In the genomic region with DNA sequence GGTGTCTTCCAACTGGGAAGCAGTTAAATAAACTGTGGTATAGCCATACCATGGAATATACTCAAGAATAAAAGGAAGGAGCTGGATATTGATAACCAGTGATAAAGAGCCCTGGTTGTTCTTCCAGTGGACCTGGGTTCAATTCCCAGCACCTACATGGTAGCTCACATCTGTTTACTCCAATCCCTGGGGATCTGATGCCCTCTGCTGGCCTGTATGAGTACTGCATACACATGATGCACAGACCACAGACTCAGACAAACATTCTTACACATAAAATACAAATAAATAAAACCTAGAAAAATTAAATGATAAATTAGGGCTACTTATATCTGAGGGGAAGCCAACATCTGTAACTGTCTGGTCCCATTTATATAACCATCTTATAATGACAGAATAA, we compare ENCODE assay signal across 16 mouse cellular contexts.
DNase-seq lines count a peak whose midpoint lies in the region; ATAC-seq and TF ChIP-seq lines count a peak whose summit lies in the region.
"Had no signal": no experiment of that assay in that cellular context is flagged by ENCODE, and none has a peak within 500 bp of the region (broad histone marks: within the 10 kb centered on the region; RNA-seq: fewer than 3 reads in every experiment).

No protein-coding gene starts in this region.

- H3K4me1 ChIP-seq in liver, adult 2 months (ENCODE audit: control insufficient read depth, insufficient read depth, low read length) = no peaks in the 10 kb centered on the region
- no peaks in the 10 kb centered on the region for H3K4me1 ChIP-seq in liver, embryonic 12.5 days
- no peaks in the 10 kb centered on the region for H3K4me1 ChIP-seq in ES-Bruce4 (ENCODE audit: control insufficient read depth, insufficient read depth, low read length)
- H3K4me1 ChIP-seq: heart, embryonic 13.5 days had no signal

- no peak for ATAC-seq in liver, embryonic 12.5 days
- no peak for ATAC-seq in frontal cortex, adult (ENCODE audit: low TSS enrichment)
- ATAC-seq: forebrain, embryonic 15.5 days had no signal

- H3K9ac ChIP-seq in liver, adult 2 months (ENCODE audit: low read depth, low read length) = no peak overlapping the region
- H3K9ac ChIP-seq in liver, embryonic 12.5 days = no peak overlapping the region
- H3K9ac ChIP-seq in ES-Bruce4 (ENCODE audit: low read depth, poor library complexity, severe bottlenecking) = no peak overlapping the region
- H3K9ac ChIP-seq: embryonic facial prominence, embryonic 15.5 days; forebrain, embryonic 15.5 days; heart, embryonic 13.5 days; hindbrain, embryonic 15.5 days; kidney, embryonic 15.5 days had no signal

- no peak for TF ChIP-seq EP300 in ES-Bruce4 (IDR thresholded peaks at IDR 0.05; ENCODE audit: insufficient read depth, low read depth, low read length)

- H3K9me3 ChIP-seq in liver, embryonic 12.5 days (replicated peaks) = no peaks in the 10 kb centered on the region
- H3K9me3 ChIP-seq in ES-Bruce4 (replicated peaks; ENCODE audit: control insufficient read depth, insufficient read depth, low read length, poor library complexity, severe bottlenecking) = 0 out of 2 replicates have a peak, but pooled peaks cover 2% of the 10 kb centered on the region
- H3K9me3 ChIP-seq: embryonic facial prominence, embryonic 15.5 days; forebrain, embryonic 15.5 days had no signal

- TF ChIP-seq POLR2A in liver, adult 2 months (IDR thresholded peaks at IDR 0.05; ENCODE audit: extremely low read depth, insufficient read depth, low read length) = no peak
- TF ChIP-seq POLR2A in ES-Bruce4 (IDR thresholded peaks at IDR 0.05; ENCODE audit: insufficient read depth, low read length) = no peak
- no peak for TF ChIP-seq POLR2A in brain, embryonic 14.5 days (IDR thresholded peaks at IDR 0.05; ENCODE audit: borderline replicate concordance, extremely low read depth, insufficient read depth, insufficient read length, poor library complexity, severe bottlenecking)

- peaks cover 23% of the 10 kb centered on the region for H3K36me3 ChIP-seq in liver, adult 2 months (ENCODE audit: control insufficient read depth, insufficient read depth, low read length)
- peaks cover 26% of the 10 kb centered on the region for H3K36me3 ChIP-seq in liver, embryonic 12.5 days
- H3K36me3 ChIP-seq in ES-Bruce4 (ENCODE audit: control insufficient read depth, insufficient read depth, low read length, poor library complexity, severe bottlenecking) = no peaks in the 10 kb centered on the region

- intact Hi-C loops in gastrocnemius, adult 2 months (cut with DNase I) = loop anchor here (10.0 kb wide), 3 partner anchors 144 to 414 kb away; no protein-coding TSS in a partner anchor

- TF ChIP-seq CTCF in gastrocnemius, adult 2 months (IDR thresholded peaks at IDR 0.05) = peak; percentile 58
- peak; percentile 19; the same call in 1 of the 2 replicates for TF ChIP-seq CTCF in liver, adult 2 months (IDR thresholded peaks at IDR 0.05; ENCODE audit: low read depth, low read length)
- peak; percentile 6 for TF ChIP-seq CTCF in ES-Bruce4 (IDR thresholded peaks at IDR 0.05; ENCODE audit: low read depth, low read length)
- peak; percentile 41; the same call in 1 of the 2 replicates for TF ChIP-seq CTCF in brain, embryonic 14.5 days (IDR thresholded peaks at IDR 0.05; ENCODE audit: borderline replicate concordance, extremely low read depth, insufficient read depth, insufficient read length)

- H3K4me2 ChIP-seq in liver, embryonic 12.5 days = no peak overlapping the region
- H3K4me2 ChIP-seq: embryonic facial prominence, embryonic 15.5 days; forebrain, embryonic 15.5 days; heart, embryonic 13.5 days; hindbrain, embryonic 15.5 days; kidney, embryonic 15.5 days had no signal

- no peaks in the 10 kb centered on the region for H3K27me3 ChIP-seq in liver, adult 2 months (ENCODE audit: control insufficient read depth, insufficient read depth, low read length)
- H3K27me3 ChIP-seq in liver, embryonic 12.5 days (replicated peaks) = no peaks in the 10 kb centered on the region
- no peaks in the 10 kb centered on the region for H3K27me3 ChIP-seq in ES-Bruce4 (ENCODE audit: control insufficient read depth, insufficient read depth, low read length, poor library complexity, severe bottlenecking)
- H3K27me3 ChIP-seq: embryonic facial prominence, embryonic 15.5 days; forebrain, embryonic 15.5 days; heart, embryonic 13.5 days; hindbrain, embryonic 15.5 days; kidney, embryonic 15.5 days had no signal

- H3K79me2 ChIP-seq in liver, adult 2 months (ENCODE audit: control insufficient read depth, insufficient read depth, low read length) = no peaks in the 10 kb centered on the region

- H3K27ac ChIP-seq in gastrocnemius, adult 2 months = no peak overlapping the region
- no peak overlapping the region for H3K27ac ChIP-seq in liver, adult 2 months (replicated peaks; ENCODE audit: insufficient read depth, low read depth, low read length)
- no peak overlapping the region for H3K27ac ChIP-seq in liver, embryonic 12.5 days
- no peak overlapping the region for H3K27ac ChIP-seq in ES-Bruce4 (ENCODE audit: insufficient read depth, low read length)
- H3K27ac ChIP-seq: embryonic facial prominence, embryonic 15.5 days; forebrain, embryonic 15.5 days; heart, embryonic 13.5 days; hindbrain, embryonic 15.5 days; kidney, embryonic 15.5 days had no signal

- no peak for DNase-seq in gastrocnemius, adult 2 months
- DNase-seq in gastrocnemius, postnatal 10 days = no peak
- DNase-seq in liver, adult 2 months (ENCODE audit: extremely low read depth, low read depth, low spot score) = no peak
- DNase-seq in brain, embryonic 14.5 days (ENCODE audit: low read depth) = no peak
- no peak for DNase-seq in ovary, postnatal 10 days (ENCODE audit: low spot score)
- DNase-seq: adrenal gland, postnatal 14 days; gastrocnemius, postnatal 25 days; retina, postnatal 1 day had no signal

- H3K4me3 ChIP-seq in gastrocnemius, adult 2 months = no peak overlapping the region
- no peak overlapping the region for H3K4me3 ChIP-seq in liver, adult 2 months (ENCODE audit: insufficient read depth, low read depth, low read length)
- no peak overlapping the region for H3K4me3 ChIP-seq in liver, embryonic 12.5 days
- no peak overlapping the region for H3K4me3 ChIP-seq in ES-Bruce4 (ENCODE audit: low read depth, low read length)
- H3K4me3 ChIP-seq: embryonic facial prominence, embryonic 15.5 days; forebrain, embryonic 15.5 days; heart, embryonic 13.5 days; hindbrain, embryonic 15.5 days; kidney, embryonic 15.5 days had no signal

Comparison
In these comparisons a context has a peak if more than half of its experiments do, and no peak if none do; other contexts are left out.
1. CTCF ChIP-seq: peak in every context shown above with its lines; median percentile 58 in gastrocnemius, adult 2 months; 41 in brain, embryonic 14.5 days; 19 in liver, adult 2 months; 6 in ES-Bruce4.